32 mouse cellular contexts compared by ENCODE assay signal in genomic region chr14:47331920-47332319, GRCm38 (mm10). TPM values are rescaled to one million over a fixed set of nuclear protein-coding genes. Genes with fewer than 3 reads are reported as not detected.
DNase-seq lines count a peak whose midpoint lies in the region; ATAC-seq and TF ChIP-seq lines count a peak whose summit lies in the region.
"Had no signal": no experiment of that assay in that cellular context is flagged by ENCODE, and none has a peak within 500 bp of the region (broad histone marks: within the 10 kb centered on the region; RNA-seq: fewer than 3 reads in every experiment).

No protein-coding gene starts in this region.

- intact Hi-C loops in left cerebral cortex, postnatal 36 days (cut with DNase I): no loop called here
- intact Hi-C loops in left cerebral cortex, adult 2 months (cut with DNase I): no loop called here

- H3K4me2 ChIP-seq in limb, embryonic 12.5 days: peak overlapping the region; percentile 28
- H3K4me2 ChIP-seq: embryonic facial prominence, embryonic 12.5 days; forebrain, embryonic 13.5 days; heart, embryonic 12.5 days; heart, embryonic 15.5 days; hindbrain, embryonic 13.5 days; intestine, embryonic 15.5 days had no signal

- WGBS in embryonic facial prominence, embryonic 10.5 days: 44% methylated on average over 5 of the region's 5 CpGs
- 11% methylated on average over 5 of the region's 5 CpGs for WGBS in limb, embryonic 12.5 days
- 62% methylated on average over 5 of the region's 5 CpGs for WGBS in forebrain, embryonic 10.5 days

- H3K4me1 ChIP-seq in embryonic facial prominence, embryonic 10.5 days: peaks cover 13% of the 10 kb centered on the region
- peaks cover 14% of the 10 kb centered on the region for H3K4me1 ChIP-seq in limb, embryonic 12.5 days (replicated peaks)
- H3K4me1 ChIP-seq in forebrain, embryonic 10.5 days: 0 out of 2 replicates have a peak, but pooled peaks cover 10% of the 10 kb centered on the region
- H3K4me1 ChIP-seq: forebrain, embryonic 13.5 days; heart, embryonic 12.5 days; heart, embryonic 15.5 days; hindbrain, embryonic 13.5 days; intestine, embryonic 15.5 days had no signal

- no peaks in the 10 kb centered on the region for H3K27me3 ChIP-seq in embryonic facial prominence, embryonic 10.5 days (replicated peaks; ENCODE audit: low read depth, poor library complexity, severe bottlenecking)
- no peaks in the 10 kb centered on the region for H3K27me3 ChIP-seq in limb, embryonic 12.5 days
- no peaks in the 10 kb centered on the region for H3K27me3 ChIP-seq in forebrain, embryonic 10.5 days (ENCODE audit: poor library complexity, severe bottlenecking)
- H3K27me3 ChIP-seq: CH12.LX; embryonic facial prominence, embryonic 12.5 days; forebrain, embryonic 13.5 days; heart, embryonic 12.5 days; heart, embryonic 15.5 days; hindbrain, embryonic 13.5 days; intestine, embryonic 15.5 days had no signal

- peak; percentile 52 for DNase-seq in embryo, embryonic 11 days
- DNase-seq in embryo, embryonic 9.5 days (ENCODE audit: extremely low spot score): no peak
- peak; percentile 60 for DNase-seq in embryonic facial prominence, embryonic 10.5 days (ENCODE audit: low spot score)
- peak; percentile 63 for DNase-seq in forelimb bud, embryonic 11.5 days (ENCODE audit: low read depth, low spot score)
- DNase-seq in forebrain, embryonic 10.5 days (ENCODE audit: extremely low spot score, low spot score): no peak
- DNase-seq in left cerebral cortex, postnatal 36 days (ENCODE audit: low spot score in 2 of 2): no peak
- no peak for DNase-seq in left cerebral cortex, adult 2 months (ENCODE audit: extremely low spot score in 1 of 2, low spot score in 2 of 2)
- DNase-seq: adrenal gland, adult 2 months; adrenal gland, postnatal 14 days; B cell, adult 2 months; cerebellum, adult 11 months; cerebellum, adult 2 months; cerebellum, adult 9-11 months; cerebellum, postnatal 25 days; gastrocnemius, adult 2 months; gastrocnemius, postnatal 25 days; heart, adult 18-20 months; heart, postnatal 10 days; heart, postnatal 36 days had no signal

- no peaks in the 10 kb centered on the region for H3K9me3 ChIP-seq in embryonic facial prominence, embryonic 10.5 days
- H3K9me3 ChIP-seq in limb, embryonic 12.5 days: no peaks in the 10 kb centered on the region
- H3K9me3 ChIP-seq in forebrain, embryonic 10.5 days: no peaks in the 10 kb centered on the region
- H3K9me3 ChIP-seq: embryonic facial prominence, embryonic 12.5 days; forebrain, embryonic 13.5 days; G1E; heart, embryonic 12.5 days; heart, embryonic 15.5 days; hindbrain, embryonic 10.5 days; hindbrain, embryonic 13.5 days; intestine, embryonic 15.5 days had no signal

- no peak overlapping the region for H3K9ac ChIP-seq in limb, embryonic 12.5 days (replicated peaks)
- H3K9ac ChIP-seq: embryonic facial prominence, embryonic 12.5 days; forebrain, embryonic 13.5 days; heart, embryonic 12.5 days; heart, embryonic 15.5 days; hindbrain, embryonic 13.5 days; intestine, embryonic 15.5 days had no signal

- H3K36me3 ChIP-seq in embryonic facial prominence, embryonic 10.5 days (replicated peaks): no peaks in the 10 kb centered on the region
- no peaks in the 10 kb centered on the region for H3K36me3 ChIP-seq in limb, embryonic 12.5 days
- no peaks in the 10 kb centered on the region for H3K36me3 ChIP-seq in forebrain, embryonic 10.5 days (replicated peaks)
- H3K36me3 ChIP-seq: embryonic facial prominence, embryonic 12.5 days; heart, embryonic 12.5 days; heart, embryonic 15.5 days; hindbrain, embryonic 10.5 days; hindbrain, embryonic 13.5 days; intestine, embryonic 15.5 days had no signal

- H3K27ac ChIP-seq in embryonic facial prominence, embryonic 10.5 days (replicated peaks): peak overlapping the region; percentile 63; the same call in 1 of the 2 replicates
- peak overlapping the region; percentile 62 for H3K27ac ChIP-seq in limb, embryonic 12.5 days
- no peak overlapping the region for H3K27ac ChIP-seq in forebrain, embryonic 10.5 days
- H3K27ac ChIP-seq in left cerebral cortex, adult 2 months: no peak overlapping the region
- H3K27ac ChIP-seq: embryonic facial prominence, embryonic 12.5 days; forebrain, embryonic 13.5 days; gastrocnemius, adult 2 months; heart, embryonic 15.5 days; hindbrain, embryonic 10.5 days; hindbrain, embryonic 13.5 days; intestine, embryonic 15.5 days had no signal

- 0 out of 2 replicates have a peak, but pooled peaks have one; percentile 46 for ATAC-seq in limb, embryonic 12.5 days (ENCODE audit: insufficient number of reproducible peaks, insufficient read depth, low FRiP score, low TSS enrichment, low read depth)
- ATAC-seq: forebrain, embryonic 13.5 days; forebrain, embryonic 16.5 days; hindbrain, embryonic 16.5 days; intestine, embryonic 15.5 days had no signal

- TF ChIP-seq CTCF in left cerebral cortex, adult 2 months (IDR thresholded peaks at IDR 0.05): no peak

- H3K4me3 ChIP-seq in embryonic facial prominence, embryonic 10.5 days: no peak overlapping the region
- no peak overlapping the region for H3K4me3 ChIP-seq in limb, embryonic 12.5 days (replicated peaks)
- no peak overlapping the region for H3K4me3 ChIP-seq in forebrain, embryonic 10.5 days
- H3K4me3 ChIP-seq in left cerebral cortex, adult 2 months: no peak overlapping the region
- H3K4me3 ChIP-seq: embryonic facial prominence, embryonic 12.5 days; erythroblast, embryonic 14.5 days; forebrain, embryonic 13.5 days; gastrocnemius, adult 2 months; heart, embryonic 12.5 days; heart, embryonic 15.5 days; hindbrain, embryonic 10.5 days; hindbrain, embryonic 13.5 days; intestine, embryonic 15.5 days had no signal

RNA-seq across cellular contexts. Expression of gene Mapk1ip1l, which starts 33.9 kb away (rescaled TPM):
- 135 and 137 TPM in 2 replicates for polyA plus RNA-seq in embryonic facial prominence, embryonic 10.5 days (2016; fragmentation: Nextera tagmentation; extraction: Ambion mirVana)
- polyA plus RNA-seq in limb, embryonic 12.5 days (2016; fragmentation: Nextera tagmentation; extraction: Ambion mirVana): 83.5 and 94.7 TPM in 2 replicates
- polyA plus RNA-seq in forebrain, embryonic 10.5 days (2016; fragmentation: Nextera tagmentation; extraction: Ambion mirVana): 127 and 134 TPM in 2 replicates
- 10 to 100 TPM; 42.6 to 54.0 TPM for total RNA-seq in left cerebral cortex, postnatal 36 days (2021)
- total RNA-seq in left cerebral cortex, adult 2 months (2021): 10 to 100 TPM; 46.7 to 51.9 TPM

RNA-seq across cellular contexts. Expression of gene Lgals3, which starts 35.6 kb away (rescaled TPM):
- 0.51 and 1.1 TPM in 2 replicates for polyA plus RNA-seq in embryonic facial prominence, embryonic 10.5 days (2016; fragmentation: Nextera tagmentation; extraction: Ambion mirVana)
- 0.87 and 4.3 TPM in 2 replicates for polyA plus RNA-seq in limb, embryonic 12.5 days (2016; fragmentation: Nextera tagmentation; extraction: Ambion mirVana)
- polyA plus RNA-seq in forebrain, embryonic 10.5 days (2016; fragmentation: Nextera tagmentation; extraction: Ambion mirVana): 0.20 and 0.29 TPM in 2 replicates
- total RNA-seq in left cerebral cortex, postnatal 36 days (2021): under 1 TPM in 1 of 2 experiments, not detected in 1; 0.49 TPM
- under 1 TPM; 0.32 to 0.33 TPM for total RNA-seq in left cerebral cortex, adult 2 months (2021)

RNA-seq across cellular contexts. Expression of gene Socs4, which starts 55.2 kb away (rescaled TPM):
- polyA plus RNA-seq in embryonic facial prominence, embryonic 10.5 days (2016; fragmentation: Nextera tagmentation; extraction: Ambion mirVana): 4.2 and 5.6 TPM in 2 replicates
- 3.2 and 4.0 TPM in 2 replicates for polyA plus RNA-seq in limb, embryonic 12.5 days (2016; fragmentation: Nextera tagmentation; extraction: Ambion mirVana)
- 3.5 and 3.7 TPM in 2 replicates for polyA plus RNA-seq in forebrain, embryonic 10.5 days (2016; fragmentation: Nextera tagmentation; extraction: Ambion mirVana)
- 10 to 100 TPM; 11.5 to 11.6 TPM for total RNA-seq in left cerebral cortex, postnatal 36 days (2021)
- 10 to 100 TPM; 11.7 to 14.6 TPM for total RNA-seq in left cerebral cortex, adult 2 months (2021)

RNA-seq across cellular contexts. Expression of gene Wdhd1, which starts 55.3 kb away (rescaled TPM):
- polyA plus RNA-seq in embryonic facial prominence, embryonic 10.5 days (2016; fragmentation: Nextera tagmentation; extraction: Ambion mirVana): 61.3 and 61.5 TPM in 2 replicates
- 56.6 and 59.0 TPM in 2 replicates for polyA plus RNA-seq in limb, embryonic 12.5 days (2016; fragmentation: Nextera tagmentation; extraction: Ambion mirVana)
- polyA plus RNA-seq in forebrain, embryonic 10.5 days (2016; fragmentation: Nextera tagmentation; extraction: Ambion mirVana): 68.9 and 70.2 TPM in 2 replicates
- total RNA-seq in left cerebral cortex, postnatal 36 days (2021): 1 to 10 TPM; 4.2 to 5.9 TPM
- total RNA-seq in left cerebral cortex, adult 2 months (2021): 1 to 10 TPM; 4.9 to 6.8 TPM

Comparison
In these comparisons a context has a peak if more than half of its experiments do, and no peak if none do; other contexts are left out.
1. DNase-seq: peak in embryo, embryonic 11 days (single experiment), embryonic facial prominence, embryonic 10.5 days (single experiment) and forelimb bud, embryonic 11.5 days (single experiment); none in embryo, embryonic 9.5 days (single experiment), forebrain, embryonic 10.5 days (single experiment), left cerebral cortex, postnatal 36 days (0 of 2) and left cerebral cortex, adult 2 months (0 of 2).
2. H3K27ac ChIP-seq: peak in embryonic facial prominence, embryonic 10.5 days (single experiment) and limb, embryonic 12.5 days (single experiment); none in forebrain, embryonic 10.5 days (single experiment) and left cerebral cortex, adult 2 months (single experiment).